Mouse (Mus musculus) large intestine, adult 2 months (tissue): ENCODE measurements around the gene Trim33. TPM values are rescaled to one million over a fixed set of nuclear protein-coding genes. Genes with fewer than 3 reads are reported as not detected.

Source experiments
- DNase-seq: peaks from one replicate; pipeline ENCODE4 v3.0.0-alpha.2; 2012; ENCODE audit warnings: low read depth, low spot score
- WGBS: fragments of 180-500 bp; shearing (Covaris S2); methylation state at CpG from one replicate; pipeline ENCODE4 v1.1.7; 2018; 5-methylcytosine and 5-hydroxymethylcytosine counted together
- polyA plus RNA-seq: library from polyadenylated mRNA; depleted of rRNA; stranded (reverse); fragments of >200 nt; gene quantifications from 2 replicates; pipeline ENCODE4 v1.2.3, GENCODE M21; 2012; rRNA removed

Trim33 gene
- polyA plus RNA-seq, 1 experiment, result 5.0 TPM

- WGBS, result 77% methylated on average over 14 of the region's 14 CpGs
- no peak for DNase-seq
These were observed 114.4 kb downstream of the Trim33 start for GRCm38 (mm10) chr3:103393283-103394060.

- DNase-seq, result no peak
- 95% methylated on average over 2 of the region's 2 CpGs for WGBS
These were observed 115.0 kb downstream of the Trim33 start for GRCm38 (mm10) chr3:103394121-103394520.

GRCm38 (mm10) chr3:103397523-103397922 lies 118.4 kb downstream of the Trim33 start:
- no peak for DNase-seq
- 52% methylated on average over 3 of the region's 3 CpGs for WGBS

- DNase-seq, result no peak
- WGBS, result 81% methylated on average over 6 of the region's 6 CpGs
These were observed 121.7 kb downstream of the Trim33 start for GRCm38 (mm10) chr3:103400807-103401206.

DNA sequence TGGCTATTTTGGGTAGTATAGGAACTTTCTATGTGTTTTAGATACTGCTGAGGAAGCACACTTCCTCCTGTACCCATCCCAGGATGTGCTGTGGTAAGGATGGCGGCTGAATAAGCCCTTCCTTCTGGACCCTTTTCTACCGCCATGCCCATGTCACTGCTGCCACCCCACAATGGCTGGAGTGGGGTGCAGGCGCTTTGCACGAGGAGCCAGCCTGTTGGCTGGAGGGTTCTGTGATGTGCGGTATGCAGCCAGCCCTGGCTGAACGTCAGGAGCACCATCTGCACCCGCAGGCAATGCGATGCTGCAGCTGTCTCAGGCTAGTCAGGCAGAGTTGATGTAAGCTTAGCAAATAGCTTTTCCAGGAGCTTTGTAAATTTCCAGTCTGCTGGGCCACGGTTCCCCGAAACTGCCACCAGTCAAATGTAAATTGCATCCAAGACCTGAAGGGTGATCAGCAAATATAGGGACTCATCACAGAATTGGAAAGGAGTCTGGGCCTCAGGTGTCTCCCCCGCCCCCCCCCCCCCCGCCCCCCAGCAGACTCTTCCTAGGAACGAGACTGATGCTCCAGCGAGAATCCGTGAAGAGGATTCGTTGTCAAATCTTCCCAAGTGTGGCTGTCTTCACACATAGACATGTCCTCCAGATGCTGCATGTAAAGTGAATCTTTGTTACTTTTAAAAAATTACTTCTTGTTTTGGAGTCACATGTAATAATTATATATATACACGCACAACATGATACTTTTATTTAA lies 122.4 kb downstream of the Trim33 start:
- 62% methylated on average over 17 of the region's 17 CpGs for WGBS
- DNase-seq, result no peak

- no peak for DNase-seq
- WGBS, result 76% methylated on average over 10 of the region's 10 CpGs
These were observed 123.1 kb downstream of the Trim33 start for GRCm38 (mm10) chr3:103402212-103402611.

- DNase-seq, result no peak
- WGBS, result 67% methylated on average over 2 of the region's 2 CpGs
These were observed 126.0 kb downstream of the Trim33 start for GRCm38 (mm10) chr3:103405135-103405534.

DNA sequence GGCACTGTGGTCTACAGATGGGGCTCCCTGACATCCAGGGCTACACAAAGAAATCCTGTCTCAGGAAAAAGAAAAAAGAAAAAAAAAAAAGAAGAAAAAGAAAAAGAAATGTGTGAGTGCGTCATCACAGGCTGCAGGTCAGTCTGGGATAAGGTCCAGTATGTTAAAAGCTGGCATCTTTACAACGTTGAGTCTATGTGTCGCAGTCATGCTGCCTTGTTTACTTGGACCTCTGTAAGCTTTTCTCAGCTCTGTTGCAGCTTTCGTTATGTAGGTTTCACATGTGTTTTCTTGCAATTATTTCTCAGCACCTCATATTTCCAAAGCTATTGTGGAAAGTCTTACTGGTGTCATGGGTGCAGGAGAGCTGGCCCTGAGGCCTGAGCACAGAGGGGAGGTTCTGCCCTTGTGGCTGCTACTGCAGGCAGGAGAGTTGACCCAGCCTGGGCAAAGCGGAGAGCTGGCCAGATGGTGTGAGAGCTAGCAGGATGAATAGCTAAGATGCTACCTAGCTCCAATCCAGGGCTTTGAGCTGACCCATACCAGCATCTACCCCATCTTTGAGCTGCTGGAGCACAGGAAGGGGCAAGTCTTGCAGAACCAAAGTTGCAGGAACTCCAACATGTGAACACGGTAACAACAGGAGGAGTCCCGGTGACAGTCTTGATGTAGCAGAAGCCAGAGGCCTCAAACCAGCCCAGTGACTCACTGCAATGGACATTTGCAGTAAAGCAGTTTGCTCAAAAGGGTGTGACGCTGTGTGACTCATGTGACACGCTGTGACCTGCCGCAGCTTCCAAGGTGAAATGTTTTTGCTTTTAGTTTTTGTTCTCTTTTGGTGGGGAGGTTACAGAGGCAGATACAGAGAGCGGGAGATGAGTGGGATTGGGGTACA lies 127.0 kb downstream of the Trim33 start:
- peak; percentile 53 for DNase-seq
- 50% methylated on average over 11 of the region's 11 CpGs for WGBS

Other genes with a start within 250 kb of the Trim33 start
- 21.6 and 23.0 TPM in 2 replicates for gene Nras, start 221.0 kb upstream of the Trim33 start, polyA plus RNA-seq
- 0.17 TPM in 1 of 2 replicates, not detected in the other for gene Ampd1, start 205.3 kb upstream of the Trim33 start, polyA plus RNA-seq
- gene Dennd2c, start 176.7 kb upstream of the Trim33 start, polyA plus RNA-seq, result 0.25 and 0.33 TPM in 2 replicates
- 18.9 and 19.7 TPM in 2 replicates for gene Bcas2, start 107.6 kb upstream of the Trim33 start, polyA plus RNA-seq